Mouse (Mus musculus): Measurements from ENCODE around the gene Negr1. TPM values are rescaled to one million over a fixed set of nuclear protein-coding genes. Genes with fewer than 3 reads are reported as not detected.
A peak's percentile ranks its signal among the peaks of the same experiment; 100 is the strongest.

Gene Negr1
- polyA plus RNA-seq (2015; fragmentation: Nextera tagmentation; extraction: Ambion mirVana), result 31.6 and 32.6 TPM in 2 replicates

DNA sequence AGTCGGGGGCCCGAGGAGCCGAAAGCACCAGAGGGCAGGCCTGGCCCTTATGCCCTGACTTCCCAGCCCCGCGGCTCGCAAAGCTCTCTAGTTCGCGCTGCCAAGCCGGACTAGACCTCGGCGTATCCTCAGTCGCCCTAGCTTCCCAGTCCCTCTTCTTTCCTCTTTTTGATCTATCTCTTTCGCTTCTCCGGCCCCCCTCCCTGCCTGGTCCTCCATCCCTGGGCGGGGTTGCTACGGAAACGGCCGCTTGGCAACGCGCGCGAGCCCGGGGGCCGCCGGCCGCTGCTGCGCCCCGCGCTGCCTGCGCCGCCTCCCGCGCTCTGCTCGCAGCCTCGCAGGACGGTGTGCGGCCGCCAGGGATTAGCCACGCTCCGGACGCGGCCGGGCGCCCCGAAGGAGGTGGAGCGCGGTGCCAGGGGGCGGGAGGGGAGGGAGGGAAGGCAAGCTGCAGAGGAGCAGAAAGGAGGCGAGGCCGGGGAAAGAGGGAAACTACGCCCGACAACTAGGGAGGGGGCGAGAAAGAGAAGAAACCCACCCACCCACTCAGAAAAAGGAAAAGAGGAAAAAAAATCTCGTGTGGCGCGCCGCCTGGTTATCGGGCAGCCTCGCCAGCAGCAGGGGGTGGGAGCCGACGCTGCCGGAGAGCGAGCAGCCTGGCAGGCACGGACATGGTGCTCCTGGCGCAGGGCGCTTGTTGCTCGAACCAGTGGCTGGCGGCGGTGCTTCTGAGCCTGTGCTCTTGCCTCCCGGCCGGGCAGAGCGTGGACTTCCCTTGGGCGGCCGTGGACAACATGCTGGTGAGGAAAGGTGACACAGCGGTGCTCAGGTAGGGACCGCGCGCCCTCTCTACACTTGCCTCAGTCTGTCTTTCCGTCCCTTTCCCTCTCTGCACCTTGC, at the start of gene Negr1:
Gene Negr1, plus strand, starts transcription at position 271 of the 900 bp plus-strand sequence.
- ATAC-seq (ENCODE audit: low FRiP score), result peak; percentile 80
- WGBS, result under 1% methylated on average over 78 of the region's 79 CpGs
- Histone ChIP-seq H3K27me3 (no peaks in the 10 kb centered on the region), H3K36me3 (no peaks in the 10 kb centered on the region), H3K9me3 (no peaks in the 10 kb centered on the region), H3K9ac (peak within 1 kb of the TSS; percentile 87), H3K27ac (peak within 1 kb of the TSS; percentile 97), H3K4me1 (replicated peaks) (peaks cover 35% of the 10 kb centered on the region), H3K4me3 (peak within 1 kb of the TSS; percentile 71), H3K4me2 (peak within 1 kb of the TSS; percentile 86)

DNA sequence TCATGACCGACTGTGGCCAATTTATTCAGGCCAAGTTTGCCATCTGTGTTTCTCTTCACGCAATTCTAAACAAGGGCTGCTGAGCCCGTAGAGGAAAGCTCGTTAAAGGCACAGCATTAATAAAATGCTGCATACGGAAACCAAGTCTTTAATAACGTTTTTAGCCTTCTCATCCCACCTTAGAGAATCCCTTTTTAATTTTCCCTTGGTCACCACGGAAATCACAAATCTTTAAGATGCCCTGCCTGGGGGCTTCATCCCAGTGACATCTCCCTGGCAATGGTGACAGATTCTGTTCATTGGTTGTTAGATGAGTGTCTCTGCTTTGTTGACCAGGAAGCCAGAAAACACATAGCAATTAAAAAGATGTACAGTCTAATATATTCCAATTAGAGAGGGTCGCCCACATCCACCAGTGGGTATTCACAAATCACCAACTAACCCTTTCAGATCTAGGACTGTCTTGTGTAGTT, 35.1 kb upstream of the Negr1 start:
- Histone ChIP-seq H3K4me1 (replicated peaks) (no peaks in the 10 kb centered on the region), H3K27ac (peak overlapping the region; percentile 40; the same call in 1 of the 2 replicates), H3K27me3 (no peaks in the 10 kb centered on the region), H3K36me3 (no peaks in the 10 kb centered on the region), H3K9ac (no peak overlapping the region), H3K9me3 (no peaks in the 10 kb centered on the region), H3K4me3 (no peak overlapping the region), H3K4me2 (no peak overlapping the region)
- WGBS, result 46% methylated on average over 8 of the region's 8 CpGs
- ATAC-seq (ENCODE audit: low FRiP score), result peak; percentile 77

GRCm38 (mm10) chr3:156527231-156527995, 34.2 kb upstream of the Negr1 start:
- Histone ChIP-seq H3K27me3 (no peaks in the 10 kb centered on the region), H3K4me2 (no peak overlapping the region), H3K27ac (no peak overlapping the region), H3K4me3 (no peak overlapping the region), H3K4me1 (replicated peaks) (no peaks in the 10 kb centered on the region), H3K9me3 (no peaks in the 10 kb centered on the region), H3K9ac (no peak overlapping the region), H3K36me3 (no peaks in the 10 kb centered on the region)
- ATAC-seq (ENCODE audit: low FRiP score), result no peak
- 87% methylated on average over 2 of the region's 2 CpGs for WGBS

DNA sequence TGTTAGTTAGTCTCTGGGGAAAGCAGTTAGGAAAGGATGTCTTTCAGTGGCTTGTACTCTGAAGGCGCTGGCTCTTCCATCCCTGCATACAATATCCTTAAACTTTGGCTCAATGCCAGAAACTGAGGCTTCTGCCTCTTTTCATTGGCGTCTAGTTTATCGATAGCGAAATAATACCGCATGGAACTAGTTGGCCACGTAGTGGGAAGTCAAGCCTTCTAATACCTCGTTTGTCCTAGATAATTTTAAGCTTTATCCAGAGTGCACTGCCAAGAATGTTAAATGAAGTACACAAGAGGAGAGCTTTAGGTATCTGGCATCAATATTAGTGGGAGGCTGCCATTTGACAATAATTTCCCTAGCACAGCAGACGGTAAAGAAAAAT, 2.2 kb upstream of the Negr1 start:
- peaks cover 26% of the 10 kb centered on the region for H3K4me1 ChIP-seq (replicated peaks)
- H3K4me2 ChIP-seq, result peak overlapping the region; percentile 86
- H3K9ac ChIP-seq, result peak overlapping the region; percentile 72
- no peaks in the 10 kb centered on the region for H3K9me3 ChIP-seq
- ATAC-seq (ENCODE audit: low FRiP score), result no peak
- peak overlapping the region; percentile 71 for H3K4me3 ChIP-seq
- no peaks in the 10 kb centered on the region for H3K27me3 ChIP-seq
- H3K27ac ChIP-seq, result peak overlapping the region; percentile 97
- WGBS, result 16% methylated on average over 8 of the region's 8 CpGs
- H3K36me3 ChIP-seq, result no peaks in the 10 kb centered on the region

DNA sequence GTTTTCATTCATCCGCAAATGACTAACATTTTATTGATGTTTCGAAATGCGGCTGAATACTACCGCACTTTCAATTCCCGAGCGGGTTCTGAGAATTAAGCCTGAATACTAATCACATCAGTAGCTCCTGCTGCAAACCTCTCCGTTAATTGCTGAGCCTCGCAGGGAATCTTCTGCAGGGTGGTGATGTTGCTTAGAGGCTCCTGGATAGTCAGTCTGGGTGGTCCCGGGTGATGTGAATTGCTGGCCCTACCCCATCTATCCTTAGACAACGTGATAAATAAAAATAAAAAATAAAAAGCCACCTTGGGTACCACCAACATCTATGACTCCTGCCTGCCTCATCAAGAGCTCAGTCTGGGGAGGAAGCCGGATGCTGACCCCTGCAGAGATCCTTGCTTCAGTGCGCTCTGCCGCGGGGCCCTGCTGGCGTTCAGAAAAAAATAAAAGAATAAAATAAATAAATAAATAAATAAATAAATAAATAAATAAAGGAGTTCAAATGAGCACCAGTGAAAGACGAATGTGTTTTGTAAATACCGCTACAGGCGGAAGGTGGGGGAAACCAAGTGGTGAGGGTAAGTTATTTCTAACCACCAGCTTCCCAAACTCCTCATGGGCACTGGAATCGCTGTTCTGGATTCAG, 1.6 kb upstream of the Negr1 start:
- WGBS, result 2% methylated on average over 19 of the region's 19 CpGs
- Histone ChIP-seq H3K4me1 (replicated peaks) (peaks cover 31% of the 10 kb centered on the region), H3K4me3 (peak overlapping the region; percentile 71)

GRCm38 (mm10) chr3:156560766-156561165, 828 bp upstream of the Negr1 start:
- Histone ChIP-seq H3K36me3 (no peaks in the 10 kb centered on the region), H3K4me1 (replicated peaks) (peaks cover 32% of the 10 kb centered on the region), H3K4me3 (peak overlapping the region; percentile 71), H3K9ac (peak overlapping the region; percentile 72), H3K4me2 (peak overlapping the region; percentile 86), H3K27ac (peak overlapping the region; percentile 97), H3K27me3 (no peaks in the 10 kb centered on the region), H3K9me3 (no peaks in the 10 kb centered on the region)
- ATAC-seq (ENCODE audit: low FRiP score), result peak; percentile 92
- WGBS, result under 1% methylated on average over 27 of the region's 27 CpGs

More for the DNA sequence above, 1.6 kb upstream of the Negr1 start:
- peak overlapping the region; percentile 86 for H3K4me2 ChIP-seq
- ATAC-seq (ENCODE audit: low FRiP score), result peak; percentile 18; the same call in 1 of the 2 replicates
- H3K9me3 ChIP-seq, result no peaks in the 10 kb centered on the region
- H3K36me3 ChIP-seq, result no peaks in the 10 kb centered on the region
- no peaks in the 10 kb centered on the region for H3K27me3 ChIP-seq
- H3K9ac ChIP-seq, result peak overlapping the region; percentile 72
- H3K27ac ChIP-seq, result peak overlapping the region; percentile 97

DNA sequence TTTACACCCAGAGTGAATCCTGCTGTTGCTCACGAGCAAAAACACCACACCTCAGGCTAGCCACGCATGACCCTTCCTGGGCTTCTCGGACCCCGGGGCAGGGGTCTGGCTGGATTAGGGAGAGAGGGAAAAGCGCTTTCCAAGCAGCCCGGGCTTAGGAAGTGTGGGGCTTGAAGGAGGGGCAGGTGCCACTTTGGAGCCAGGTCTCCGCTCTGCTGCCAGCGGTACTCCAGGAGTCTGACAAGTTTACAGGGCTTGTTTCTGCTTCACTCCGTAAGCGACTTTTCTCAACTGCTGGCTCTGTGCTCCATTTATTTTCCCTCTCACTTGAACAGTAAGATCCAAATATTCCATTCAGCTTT, 811 bp downstream of the Negr1 start:
- no peak for ATAC-seq (ENCODE audit: low FRiP score)
- Histone ChIP-seq H3K4me1 (replicated peaks) (peaks cover 38% of the 10 kb centered on the region), H3K27ac (peak overlapping the region; percentile 97), H3K9me3 (no peaks in the 10 kb centered on the region), H3K27me3 (no peaks in the 10 kb centered on the region), H3K9ac (peak overlapping the region; percentile 87), H3K4me3 (peak overlapping the region; percentile 71), H3K36me3 (no peaks in the 10 kb centered on the region), H3K4me2 (peak overlapping the region; percentile 86)
- WGBS, result 3% methylated on average over 10 of the region's 10 CpGs

DNA sequence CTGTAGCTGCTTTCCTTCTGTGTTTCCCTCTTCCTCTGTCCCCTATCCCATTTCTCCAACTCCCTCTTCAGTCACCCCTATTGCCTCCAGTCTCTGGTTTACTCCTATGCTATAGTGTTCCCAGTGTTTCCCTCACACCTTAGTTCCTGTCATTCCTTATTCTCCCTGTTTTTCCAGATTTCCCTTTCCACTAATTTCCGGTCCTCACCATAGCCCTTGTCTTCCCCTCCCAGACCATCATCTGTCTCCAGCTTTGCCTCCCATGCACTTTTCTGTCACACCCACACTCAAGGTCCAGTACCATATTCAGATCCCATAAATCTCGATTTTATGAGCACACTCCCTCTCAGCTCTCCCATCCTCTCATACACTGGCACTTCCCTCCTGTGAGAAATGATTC, 1.2 kb downstream of the Negr1 start:
- 15% methylated on average over 2 of the region's 2 CpGs for WGBS
- Histone ChIP-seq H3K9me3 (no peaks in the 10 kb centered on the region), H3K4me1 (replicated peaks) (peaks cover 38% of the 10 kb centered on the region), H3K27me3 (no peaks in the 10 kb centered on the region), H3K4me2 (peak overlapping the region; percentile 86), H3K36me3 (no peaks in the 10 kb centered on the region), H3K4me3 (peak overlapping the region; percentile 71), H3K9ac (peak overlapping the region; percentile 87), H3K27ac (peak overlapping the region; percentile 97)
- ATAC-seq (ENCODE audit: low FRiP score), result no peak

DNA sequence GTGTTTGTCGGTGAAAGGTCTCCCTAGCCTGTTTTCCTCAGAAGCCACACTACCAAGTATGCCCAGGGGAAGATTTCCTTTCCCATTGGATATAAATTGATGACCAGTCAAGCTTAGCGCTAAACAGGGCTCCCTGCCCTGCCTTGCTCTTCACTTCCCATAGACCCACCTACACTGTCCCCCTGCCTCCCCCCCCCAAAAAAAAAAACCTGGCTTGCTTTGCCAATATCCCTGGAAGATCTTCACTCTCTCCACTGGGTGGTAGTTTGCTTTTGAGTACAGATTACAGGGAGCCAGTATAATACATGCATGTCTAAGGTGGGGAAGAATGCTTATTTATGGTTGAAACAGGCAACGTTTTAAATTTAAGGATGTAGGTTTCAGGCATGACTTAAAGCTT, 1.8 kb downstream of the Negr1 start:
- H3K36me3 ChIP-seq, result no peaks in the 10 kb centered on the region
- no peak for ATAC-seq (ENCODE audit: low FRiP score)
- peak overlapping the region; percentile 71 for H3K4me3 ChIP-seq
- peaks cover 38% of the 10 kb centered on the region for H3K4me1 ChIP-seq (replicated peaks)
- H3K27ac ChIP-seq, result peak overlapping the region; percentile 97
- WGBS, result 11% methylated on average over 3 of the region's 3 CpGs
- H3K9ac ChIP-seq, result peak overlapping the region; percentile 87
- H3K4me2 ChIP-seq, result peak overlapping the region; percentile 86
- H3K27me3 ChIP-seq, result no peaks in the 10 kb centered on the region
- no peaks in the 10 kb centered on the region for H3K9me3 ChIP-seq

GRCm38 (mm10) chr3:156573465-156573864, 11.9 kb downstream of the Negr1 start:
- no peak overlapping the region for H3K4me2 ChIP-seq
- H3K9ac ChIP-seq, result no peak overlapping the region
- 55% methylated on average over 2 of the region's 2 CpGs for WGBS
- H3K27me3 ChIP-seq, result no peaks in the 10 kb centered on the region
- H3K4me3 ChIP-seq, result no peak overlapping the region
- no peak for ATAC-seq (ENCODE audit: low FRiP score)
- H3K36me3 ChIP-seq, result 0 out of 2 replicates have a peak, but pooled peaks cover 6% of the 10 kb centered on the region
- H3K9me3 ChIP-seq, result no peaks in the 10 kb centered on the region
- no peaks in the 10 kb centered on the region for H3K4me1 ChIP-seq (replicated peaks)
- H3K27ac ChIP-seq, result no peak overlapping the region

DNA sequence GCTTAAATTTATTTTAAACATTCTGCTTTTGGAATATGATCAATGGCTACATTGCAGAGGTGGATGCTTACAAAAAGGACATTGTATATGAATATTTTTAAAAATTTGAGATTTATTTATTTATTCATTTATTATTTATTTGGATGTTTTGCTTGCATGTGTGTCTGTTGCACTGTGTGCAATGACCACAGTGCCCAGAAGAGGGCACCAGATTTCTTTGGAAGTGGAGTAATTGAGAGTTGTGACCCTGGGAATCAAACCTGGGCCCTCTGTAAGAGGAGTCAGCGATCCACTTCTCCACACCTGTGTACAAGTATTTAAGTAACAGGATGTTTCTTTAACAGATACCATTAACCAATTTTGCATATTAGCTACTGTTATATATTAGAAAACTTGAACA, 14.7 kb downstream of the Negr1 start:
- Histone ChIP-seq H3K27ac (no peak overlapping the region), H3K27me3 (no peaks in the 10 kb centered on the region), H3K9ac (no peak overlapping the region), H3K9me3 (no peaks in the 10 kb centered on the region), H3K36me3 (0 out of 2 replicates have a peak, but pooled peaks cover 6% of the 10 kb centered on the region), H3K4me2 (no peak overlapping the region), H3K4me3 (no peak overlapping the region), H3K4me1 (replicated peaks) (no peaks in the 10 kb centered on the region)
- no peak for ATAC-seq (ENCODE audit: low FRiP score)
- WGBS, result 97% methylated on average over 1 of the region's 1 CpGs

GRCm38 (mm10) chr3:156590612-156591011, 29.0 kb downstream of the Negr1 start:
- Histone ChIP-seq H3K9me3 (no peaks in the 10 kb centered on the region), H3K27me3 (no peaks in the 10 kb centered on the region), H3K4me2 (no peak overlapping the region), H3K4me3 (no peak overlapping the region), H3K4me1 (replicated peaks) (no peaks in the 10 kb centered on the region), H3K27ac (no peak overlapping the region), H3K36me3 (no peaks in the 10 kb centered on the region), H3K9ac (no peak overlapping the region)
- 91% methylated on average over 4 of the region's 4 CpGs for WGBS
- no peak for ATAC-seq (ENCODE audit: low FRiP score)

Measured in hindbrain, embryonic 13.5 days (tissue).